Mouse (Mus musculus) testis, adult 2 months (tissue): ENCODE data around the gene Camkk1.

Experiments
- CTCF ChIP-seq: fragments of 200-500 bp; IDR thresholded peaks from 2 replicates; pipeline ENCODE4 v1.5.1; 2012; ENCODE audit warnings: low read depth, mild to moderate bottlenecking, inconsistent platforms, low read length, moderate library complexity; ENCODE audit not compliant: control insufficient read depth, insufficient read depth, insufficient replicate concordance
- POLR2A ChIP-seq: fragments of 200-500 bp; IDR thresholded peaks from 2 replicates; pipeline ENCODE4 v1.6.1; 2012; ENCODE audit warnings: low read depth, mild to moderate bottlenecking, inconsistent platforms, low read length, moderate library complexity; ENCODE audit not compliant: control insufficient read depth

DNA sequence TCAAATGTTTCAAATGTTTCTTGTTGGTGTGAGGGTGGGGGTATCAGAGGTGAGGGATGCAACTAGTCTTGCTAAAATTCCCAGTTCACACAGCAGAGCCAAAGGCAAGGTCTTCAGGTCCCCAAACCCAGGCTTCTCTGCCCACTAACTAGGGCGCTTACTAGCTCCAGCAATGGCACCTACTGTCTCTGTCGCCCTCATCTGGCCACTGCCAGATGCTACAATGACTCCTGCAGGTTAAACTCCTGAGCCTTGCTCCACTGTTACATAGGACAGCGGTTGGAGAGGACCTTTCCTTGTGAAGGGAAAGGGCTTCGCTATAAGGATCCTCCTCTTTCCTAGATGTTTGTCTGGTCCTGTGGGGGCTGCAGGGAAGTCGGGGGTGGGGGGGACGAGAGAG, 17.8 kb upstream of the Camkk1 start:
- TF ChIP-seq POLR2A (no peak), CTCF (peak; percentile 79; the same call in 1 of the 2 replicates)
